Mouse (Mus musculus) activated CD4-positive, CD25-positive, alpha-beta regulatory T cell, adult 4 months (primary cell): ENCODE measurements around the gene Scai. TPM values are rescaled to one million over a fixed set of nuclear protein-coding genes. Genes with fewer than 3 reads are reported as not detected.

Source experiments
- polyA plus RNA-seq, 2 experiments: library from polyadenylated mRNA; unstranded; fragments of 100-300 nt; shearing (Covaris generic); gene quantifications; one replicate each; pipeline ENCODE4 v1.2.1; 2017

The Scai gene
- polyA plus RNA-seq, 2 experiments from 2014 or later, result 10.0 to 15.0 TPM

Other genes with a start within 250 kb of the Scai start
- gene Wdr38, start 193.3 kb downstream of the Scai start, polyA plus RNA-seq, result 1 to 10 TPM; 1.1 TPM
- gene Arpc5l, start 185.4 kb downstream of the Scai start, polyA plus RNA-seq, result 100 to 1,000 TPM; 120 to 136 TPM
- gene Rpl35, start 185.1 kb downstream of the Scai start, polyA plus RNA-seq, result 1,000 to 10,000 TPM; 1,939 to 1,985 TPM
- 10 to 100 TPM; 23.8 to 26.3 TPM for gene Golga1, start 125.2 kb downstream of the Scai start, polyA plus RNA-seq
- 100 to 1,000 TPM; 130 to 146 TPM for gene Ppp6c, start 35.7 kb upstream of the Scai start, polyA plus RNA-seq